Comparison of ENCODE assay signal across 13 mouse cellular contexts in genomic region chr5:31827896-31828295, GRCm38 (mm10).
DNase-seq lines count a peak whose midpoint lies in the region.
"Had no signal": no experiment of that assay in that cellular context is flagged by ENCODE, and none has a peak within 500 bp of the region (broad histone marks: within the 10 kb centered on the region; RNA-seq: fewer than 3 reads in every experiment).

No protein-coding gene starts in this region.

- peak; percentile 59 for DNase-seq in adrenal gland, adult 8-10 months
- no peak for DNase-seq in adrenal gland, adult 18-20 months (ENCODE audit: low spot score in 2 of 2)
- peak; percentile 41 for DNase-seq in adrenal gland, postnatal 14 days
- DNase-seq in adrenal gland, postnatal 4 days (ENCODE audit: low spot score in 2 of 2): no peak
- DNase-seq in ovary, adult 18-20 months (ENCODE audit: low spot score): peak; percentile 76
- DNase-seq in ovary, postnatal 14 days (ENCODE audit: low spot score): no peak
- no peak for DNase-seq in spleen, adult 12 weeks (ENCODE audit: low spot score)
- DNase-seq: cerebellum, adult 11-12 months; cerebellum, adult 2 months; cerebellum, adult 9-10 months; cerebellum, postnatal 10 days; cerebellum, postnatal 25 days; forebrain, postnatal 0 days had no signal

Comparison
In these comparisons a context has a peak if more than half of its experiments do, and no peak if none do; other contexts are left out.
1. DNase-seq: peak in adrenal gland, adult 8-10 months (single experiment), adrenal gland, postnatal 14 days (single experiment) and ovary, adult 18-20 months (single experiment); none in adrenal gland, adult 18-20 months (0 of 2), adrenal gland, postnatal 4 days (0 of 2), ovary, postnatal 14 days (single experiment) and spleen, adult 12 weeks (single experiment).